Mouse (Mus musculus) hindbrain, embryonic 16.5 days (tissue): ENCODE measurements at regions not wholly inside any gene's neighbourhood (a gene's known extent, or its start where the extent isn't known, plus 50 kb on each side); places are given as distances from the start of the nearest gene placed in this dataset.
"Not testable (repeated sequence)": the region's sequence is repeated elsewhere in the genome, so short reads cannot be mapped to it uniquely, and the experiment has no call there.

Experiments
- ATAC-seq: fragments of 200-750 bp; cut with Nextera tagmentation; 2 replicates; pipeline ENCODE4 v1.8.0; 2017; ENCODE audit warnings: moderate TSS enrichment, moderate library complexity
- H3K27ac ChIP-seq: fragments of 300-500 bp; sonication (generic); 2 replicates; pipeline ENCODE4 v1.5.1; 2014; ENCODE audit warnings: low read depth, mild to moderate bottlenecking, control low read depth, low read length, moderate library complexity
- H3K27me3 ChIP-seq: fragments of 300-500 bp; sonication (generic); replicated peaks from 2 replicates; pipeline ENCODE4 v1.6.1; 2014; ENCODE audit warnings: low read length; ENCODE audit not compliant: control insufficient read depth, insufficient read depth
- H3K36me3 ChIP-seq: fragments of 300-500 bp; sonication (generic); 2 replicates; pipeline ENCODE4 v1.6.1; 2014; ENCODE audit warnings: mild to moderate bottlenecking, low read length, moderate library complexity, mixed read lengths; ENCODE audit not compliant: control insufficient read depth, insufficient read depth
- H3K4me1 ChIP-seq: fragments of 300-500 bp; sonication (generic); 2 replicates; pipeline ENCODE4 v1.6.1; 2014; ENCODE audit warnings: low read depth, low read length; ENCODE audit not compliant: control insufficient read depth, insufficient read depth
- H3K4me2 ChIP-seq: fragments of 300-500 bp; sonication (generic); 2 replicates; pipeline ENCODE4 v1.6.1; 2014; ENCODE audit warnings: mild to moderate bottlenecking, low read length, control low read depth, moderate library complexity
- H3K4me3 ChIP-seq: fragments of 300-500 bp; sonication (generic); 2 replicates; pipeline ENCODE4 v1.5.1; 2014; ENCODE audit warnings: mild to moderate bottlenecking, low read length, control low read depth, moderate library complexity
- H3K9ac ChIP-seq: fragments of 300-500 bp; sonication (generic); 2 replicates; pipeline ENCODE4 v1.6.1; 2014; ENCODE audit warnings: low read depth, mild to moderate bottlenecking, control low read depth, low read length, moderate library complexity
- H3K9me3 ChIP-seq: fragments of 300-500 bp; sonication (generic); 2 replicates; pipeline ENCODE4 v1.6.1; 2014; ENCODE audit warnings: mild to moderate bottlenecking, low read length, moderate library complexity; ENCODE audit not compliant: control insufficient read depth
- whole genome bisulfite sequencing: fragments of 180-500 bp; shearing (Covaris S2); extraction: QIAGEN DNeasy Blood & Tissue Kit; methylation state at CpG from one replicate; pipeline ENCODE4 v1.1.7; 2014; 5-methylcytosine and 5-hydroxymethylcytosine counted together

GRCm38 (mm10) chr2:108062751-108063150 is 772.3 kb downstream of the Kcna4 start:
- H3K4me2 ChIP-seq, H3K4me1 ChIP-seq, ATAC-seq, H3K4me3 ChIP-seq, H3K9me3 ChIP-seq, H3K9ac ChIP-seq, H3K27ac ChIP-seq, H3K27me3 ChIP-seq, H3K36me3 ChIP-seq: not testable (repeated sequence)
- 90% methylated on average over 2 of the region's 2 CpGs for WGBS

GRCm38 (mm10) chr2:108083911-108084310 is 793.5 kb downstream of the Kcna4 start:
- H3K4me1 ChIP-seq, result no peaks in the 10 kb centered on the region
- no peak overlapping the region for H3K27ac ChIP-seq
- 70% methylated on average over 3 of the region's 3 CpGs for WGBS
- H3K4me3 ChIP-seq, result no peak overlapping the region
- H3K4me2 ChIP-seq, result no peak overlapping the region
- no peaks in the 10 kb centered on the region for H3K27me3 ChIP-seq
- no peaks in the 10 kb centered on the region for H3K9me3 ChIP-seq
- no peak for ATAC-seq
- no peak overlapping the region for H3K9ac ChIP-seq
- H3K36me3 ChIP-seq, result no peaks in the 10 kb centered on the region

GRCm38 (mm10) chr2:108090266-108090665 is 799.8 kb downstream of the Kcna4 start:
- no peak overlapping the region for H3K4me2 ChIP-seq
- no peaks in the 10 kb centered on the region for H3K9me3 ChIP-seq
- ATAC-seq, result no peak
- H3K4me3 ChIP-seq, result no peak overlapping the region
- 77% methylated on average over 4 of the region's 4 CpGs for WGBS
- H3K27me3 ChIP-seq, result no peaks in the 10 kb centered on the region
- H3K9ac ChIP-seq, result no peak overlapping the region
- no peaks in the 10 kb centered on the region for H3K36me3 ChIP-seq
- H3K27ac ChIP-seq, result no peak overlapping the region
- no peaks in the 10 kb centered on the region for H3K4me1 ChIP-seq

GRCm38 (mm10) chr2:108097026-108097425 is 806.6 kb downstream of the Kcna4 start:
- Histone ChIP-seq H3K9ac (no peak overlapping the region), H3K4me2 (no peak overlapping the region), H3K27me3 (no peaks in the 10 kb centered on the region), H3K9me3 (no peaks in the 10 kb centered on the region), H3K27ac (no peak overlapping the region), H3K36me3 (no peaks in the 10 kb centered on the region), H3K4me1 (no peaks in the 10 kb centered on the region), H3K4me3 (no peak overlapping the region)
- no peak for ATAC-seq
- 94% methylated on average over 4 of the region's 4 CpGs for WGBS

- H3K36me3 ChIP-seq, result no peaks in the 10 kb centered on the region
- no peaks in the 10 kb centered on the region for H3K4me1 ChIP-seq
- H3K4me3 ChIP-seq, result no peak overlapping the region
- H3K4me2 ChIP-seq, result no peak overlapping the region
- H3K9me3 ChIP-seq, result no peaks in the 10 kb centered on the region
- ATAC-seq, result no peak
- no peaks in the 10 kb centered on the region for H3K27me3 ChIP-seq
- no peak overlapping the region for H3K27ac ChIP-seq
- no peak overlapping the region for H3K9ac ChIP-seq
These were observed 819.7 kb downstream of the Kcna4 start for GRCm38 (mm10) chr2:108110140-108110539.

GRCm38 (mm10) chr2:108145694-108146093 is 855.3 kb downstream of the Kcna4 start:
- H3K27ac ChIP-seq, result no peak overlapping the region
- H3K4me1 ChIP-seq, result no peaks in the 10 kb centered on the region
- H3K4me3 ChIP-seq, result no peak overlapping the region
- no peaks in the 10 kb centered on the region for H3K9me3 ChIP-seq
- H3K9ac ChIP-seq, result no peak overlapping the region
- no peak for ATAC-seq
- H3K27me3 ChIP-seq, result no peaks in the 10 kb centered on the region
- H3K4me2 ChIP-seq, result no peak overlapping the region
- WGBS, result 58% methylated on average over 2 of the region's 2 CpGs
- no peaks in the 10 kb centered on the region for H3K36me3 ChIP-seq

GRCm38 (mm10) chr2:108148221-108148620 is 857.8 kb downstream of the Kcna4 start:
- no peak overlapping the region for H3K27ac ChIP-seq
- no peaks in the 10 kb centered on the region for H3K9me3 ChIP-seq
- no peaks in the 10 kb centered on the region for H3K36me3 ChIP-seq
- no peaks in the 10 kb centered on the region for H3K27me3 ChIP-seq
- ATAC-seq, result 0 out of 2 replicates have a peak, but pooled peaks have one; percentile 24
- H3K9ac ChIP-seq, result no peak overlapping the region
- 71% methylated on average over 4 of the region's 4 CpGs for WGBS
- H3K4me3 ChIP-seq, result no peak overlapping the region
- H3K4me1 ChIP-seq, result no peaks in the 10 kb centered on the region
- no peak overlapping the region for H3K4me2 ChIP-seq

GRCm38 (mm10) chr2:108156189-108156588 is 865.8 kb downstream of the Kcna4 start:
- Histone ChIP-seq H3K36me3 (no peaks in the 10 kb centered on the region), H3K9me3 (no peaks in the 10 kb centered on the region), H3K9ac (no peak overlapping the region), H3K27ac (no peak overlapping the region), H3K4me3 (no peak overlapping the region), H3K4me1 (no peaks in the 10 kb centered on the region), H3K4me2 (no peak overlapping the region), H3K27me3 (no peaks in the 10 kb centered on the region)
- no peak for ATAC-seq

GRCm38 (mm10) chr2:108157731-108158130 is 867.3 kb downstream of the Kcna4 start:
- 97% methylated on average over 2 of the region's 2 CpGs for WGBS
- no peak overlapping the region for H3K9ac ChIP-seq
- no peaks in the 10 kb centered on the region for H3K27me3 ChIP-seq
- H3K36me3 ChIP-seq, result no peaks in the 10 kb centered on the region
- no peak overlapping the region for H3K4me3 ChIP-seq
- no peak for ATAC-seq
- H3K9me3 ChIP-seq, result no peaks in the 10 kb centered on the region
- H3K4me2 ChIP-seq, result no peak overlapping the region
- H3K4me1 ChIP-seq, result no peaks in the 10 kb centered on the region
- no peak overlapping the region for H3K27ac ChIP-seq

- H3K27ac ChIP-seq, result no peak overlapping the region
- H3K4me2 ChIP-seq, result no peak overlapping the region
- no peak for ATAC-seq
- H3K9me3 ChIP-seq, result no peaks in the 10 kb centered on the region
- no peak overlapping the region for H3K9ac ChIP-seq
- H3K4me3 ChIP-seq, result no peak overlapping the region
- H3K36me3 ChIP-seq, result no peaks in the 10 kb centered on the region
- H3K27me3 ChIP-seq, result no peaks in the 10 kb centered on the region
- no peaks in the 10 kb centered on the region for H3K4me1 ChIP-seq
These were observed 867.9 kb downstream of the Kcna4 start for GRCm38 (mm10) chr2:108158311-108158710.
